Mouse (Mus musculus) ES-Bruce4 (cell line): ENCODE measurements around the gene Ttc24.

Experiments
- EP300 ChIP-seq: IDR thresholded peaks from 2 replicates; pipeline ENCODE4 v1.6.1; 2011; ENCODE audit warnings: low read depth, low read length; ENCODE audit not compliant: insufficient read depth
- POLR2A ChIP-seq: IDR thresholded peaks from one replicate; pipeline ENCODE4 v1.8.1; 2011; ENCODE audit warnings: low read length; ENCODE audit not compliant: insufficient read depth

DNA sequence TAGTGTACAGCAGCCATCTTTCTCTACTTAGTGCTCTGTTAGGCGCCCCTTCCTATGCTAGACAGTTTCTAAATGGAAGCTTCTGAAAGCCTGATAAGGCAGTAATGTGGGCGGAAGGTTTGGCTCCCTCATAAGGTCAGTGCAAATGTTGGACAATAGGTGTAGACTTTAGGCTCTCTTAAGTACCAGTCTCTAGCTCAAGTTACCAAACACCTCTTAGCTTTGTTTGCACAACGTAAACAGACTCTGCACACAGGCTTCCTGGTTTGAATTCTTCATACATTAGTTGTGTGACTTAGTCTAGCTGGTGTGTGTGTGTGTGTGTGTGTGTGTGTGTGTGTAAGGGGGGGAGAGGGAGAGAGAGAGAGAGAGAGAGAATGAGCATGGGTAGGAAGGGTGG, 28.6 kb downstream of the Ttc24 start:
- TF ChIP-seq EP300 (no peak), POLR2A (no peak)
